Mouse (Mus musculus) E14TG2a.4 (cell line): ENCODE data around the gene Micu1.
A peak's percentile ranks its signal among the peaks of the same experiment; 100 is the strongest.

Experiments
- H3K27me3 ChIP-seq: 2 replicates; pipeline ENCODE4 v1.6.1; 2014; ENCODE audit warnings: low read length, control low read depth; ENCODE audit not compliant: insufficient read depth
- H3K36me3 ChIP-seq: 2 replicates; pipeline ENCODE4 v1.6.1; 2014; ENCODE audit warnings: low read length, control low read depth; ENCODE audit not compliant: insufficient read depth
- H3K4me1 ChIP-seq: replicated peaks from 2 replicates; pipeline ENCODE4 v1.6.1; 2014; ENCODE audit warnings: low read depth, low read length, control low read depth
- H3K4me3 ChIP-seq: replicated peaks from 2 replicates; pipeline ENCODE4 v1.5.1; 2014; ENCODE audit warnings: mild to moderate bottlenecking, low read length
- H3K9me3 ChIP-seq: 2 replicates; pipeline ENCODE4 v1.6.1; 2014; ENCODE audit warnings: low read length, control low read depth
- CTCF ChIP-seq: conservative IDR thresholded peaks from 2 replicates; pipeline ENCODE4 v1.5.1; 2014; ENCODE audit warnings: low read length
- NANOG ChIP-seq: IDR thresholded peaks from 2 replicates; pipeline ENCODE4 v1.6.1; 2014; ENCODE audit warnings: borderline replicate concordance, low read length, mixed read lengths
- POU5F1 ChIP-seq: IDR thresholded peaks from 2 replicates; pipeline ENCODE4 v1.6.1; 2014; ENCODE audit warnings: low read length, borderline replicate concordance

Gene Micu1

GRCm38 (mm10) chr10:59774141-59774534 is 71.9 kb downstream of the Micu1 start:
- H3K4me3 ChIP-seq: no peak overlapping the region
- H3K27me3 ChIP-seq: no peaks in the 10 kb centered on the region
- no peaks in the 10 kb centered on the region for H3K9me3 ChIP-seq
- H3K36me3 ChIP-seq: no peaks in the 10 kb centered on the region
- H3K4me1 ChIP-seq: no peaks in the 10 kb centered on the region; the same call in 1 of the 2 replicates
- no peak for TF ChIP-seq POU5F1

- no peaks in the 10 kb centered on the region for H3K9me3 ChIP-seq
- H3K36me3 ChIP-seq: no peaks in the 10 kb centered on the region
- TF ChIP-seq POU5F1 (no peak), NANOG (no peak), CTCF (no peak)
- no peaks in the 10 kb centered on the region for H3K4me1 ChIP-seq
- H3K4me3 ChIP-seq: no peak overlapping the region
- H3K27me3 ChIP-seq: no peaks in the 10 kb centered on the region
These were observed 75.0 kb downstream of the Micu1 start for GRCm38 (mm10) chr10:59777246-59777645.

GRCm38 (mm10) chr10:59778137-59778710 is 75.9 kb downstream of the Micu1 start:
- H3K36me3 ChIP-seq: no peaks in the 10 kb centered on the region
- TF ChIP-seq NANOG (no peak), POU5F1 (no peak), CTCF (no peak)
- no peaks in the 10 kb centered on the region for H3K9me3 ChIP-seq

GRCm38 (mm10) chr10:59780698-59781097 is 78.4 kb downstream of the Micu1 start:
- Histone ChIP-seq H3K27me3 (no peaks in the 10 kb centered on the region), H3K4me1 (peaks cover 2% of the 10 kb centered on the region), H3K9me3 (no peaks in the 10 kb centered on the region), H3K4me3 (no peak overlapping the region), H3K36me3 (no peaks in the 10 kb centered on the region)
- TF ChIP-seq POU5F1 (no peak), CTCF (no peak), NANOG (no peak)

More at GRCm38 (mm10) chr10:59778137-59778710, 75.9 kb downstream of the Micu1 start:
- Histone ChIP-seq H3K4me1 (no peaks in the 10 kb centered on the region), H3K27me3 (no peaks in the 10 kb centered on the region), H3K4me3 (no peak overlapping the region)

GRCm38 (mm10) chr10:59781205-59781931 is 79.1 kb downstream of the Micu1 start:
- no peak for TF ChIP-seq NANOG
- no peak for TF ChIP-seq POU5F1
- TF ChIP-seq CTCF: no peak
- no peaks in the 10 kb centered on the region for H3K36me3 ChIP-seq
- no peaks in the 10 kb centered on the region for H3K9me3 ChIP-seq
- no peaks in the 10 kb centered on the region for H3K27me3 ChIP-seq
- H3K4me3 ChIP-seq: no peak overlapping the region
- peaks cover 9% of the 10 kb centered on the region for H3K4me1 ChIP-seq

GRCm38 (mm10) chr10:59784731-59785685 is 82.7 kb downstream of the Micu1 start:
- no peak overlapping the region for H3K4me3 ChIP-seq
- H3K4me1 ChIP-seq: peaks cover 19% of the 10 kb centered on the region
- TF ChIP-seq CTCF (no peak), POU5F1 (no peak), NANOG (no peak)
- H3K27me3 ChIP-seq: no peaks in the 10 kb centered on the region
- H3K36me3 ChIP-seq: peaks cover 8% of the 10 kb centered on the region
- no peaks in the 10 kb centered on the region for H3K9me3 ChIP-seq

GRCm38 (mm10) chr10:59786289-59786688 is 84.0 kb downstream of the Micu1 start:
- peaks cover 15% of the 10 kb centered on the region for H3K36me3 ChIP-seq
- H3K4me3 ChIP-seq: no peak overlapping the region
- no peaks in the 10 kb centered on the region for H3K27me3 ChIP-seq
- TF ChIP-seq NANOG: no peak
- peaks cover 19% of the 10 kb centered on the region for H3K4me1 ChIP-seq
- H3K9me3 ChIP-seq: no peaks in the 10 kb centered on the region

GRCm38 (mm10) chr10:59787140-59787800 is 85.0 kb downstream of the Micu1 start:
- Histone ChIP-seq H3K4me3 (no peak overlapping the region), H3K27me3 (no peaks in the 10 kb centered on the region)
- TF ChIP-seq POU5F1 (no peak), NANOG (no peak), CTCF (peak; percentile 66)

More at GRCm38 (mm10) chr10:59787140-59787800, 85.0 kb downstream of the Micu1 start:
- H3K4me1 ChIP-seq: peaks cover 19% of the 10 kb centered on the region
- H3K36me3 ChIP-seq: peaks cover 21% of the 10 kb centered on the region
- no peaks in the 10 kb centered on the region for H3K9me3 ChIP-seq
